Mouse (Mus musculus): ENCODE data around the gene Sh3pxd2a. TPM values are rescaled to one million over a fixed set of nuclear protein-coding genes. Genes with fewer than 3 reads are reported as not detected.

Sh3pxd2a gene
- polyA plus RNA-seq, 1 experiment = 15.5 TPM

DNA sequence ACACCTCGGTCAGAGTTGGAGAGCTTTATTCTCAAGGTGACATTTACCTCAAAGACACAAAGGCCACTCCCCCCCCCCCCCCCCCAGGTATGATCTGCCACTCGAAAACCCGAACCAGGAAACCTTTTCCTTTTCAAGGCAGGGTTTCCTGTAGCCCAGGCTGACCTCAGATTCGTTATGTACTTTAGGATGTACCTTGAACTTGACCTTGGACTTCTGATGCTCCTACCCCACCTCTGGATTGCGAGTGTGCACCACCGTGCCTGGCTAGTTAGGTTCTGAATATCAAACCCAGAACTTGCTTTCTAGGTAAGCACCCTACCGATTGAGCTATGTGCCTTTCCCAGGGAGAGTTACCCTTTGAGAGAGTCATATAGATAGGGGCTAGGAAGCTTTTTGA lies 215.9 kb downstream of the Sh3pxd2a start:
- Histone ChIP-seq H3K4me3 (ENCODE audit: insufficient read depth, low read depth, low read length) (no peak overlapping the region), H3K27ac (ENCODE audit: insufficient read depth, low read depth, low read length) (no peak overlapping the region), H3K36me3 (ENCODE audit: control insufficient read depth, insufficient read depth, low read length) (no peaks in the 10 kb centered on the region), H3K4me1 (ENCODE audit: control insufficient read depth, insufficient read depth, low read length) (peaks cover 2% of the 10 kb centered on the region; the same call in 1 of the 2 replicates), H3K27me3 (replicated peaks; ENCODE audit: control insufficient read depth, insufficient read depth, low read length) (no peaks in the 10 kb centered on the region)
- DNase-seq = no peak
- 34% methylated on average over 7 of the region's 7 CpGs for WGBS
- no peak for TF ChIP-seq POLR2A (IDR thresholded peaks at IDR 0.05; ENCODE audit: low read depth, low read length)
- TF ChIP-seq CTCF (conservative IDR thresholded peaks at IDR 0.05; ENCODE audit: insufficient read depth, insufficient read length, low read depth, low read length) = no peak

- H3K27me3 ChIP-seq (replicated peaks; ENCODE audit: control insufficient read depth, insufficient read depth, low read length) = no peaks in the 10 kb centered on the region
- H3K4me3 ChIP-seq (ENCODE audit: insufficient read depth, low read depth, low read length) = no peak overlapping the region
- DNase-seq = peak; percentile 88
- H3K27ac ChIP-seq (ENCODE audit: insufficient read depth, low read depth, low read length) = no peak overlapping the region
- H3K36me3 ChIP-seq (ENCODE audit: control insufficient read depth, insufficient read depth, low read length) = no peaks in the 10 kb centered on the region
- 18% methylated on average over 11 of the region's 11 CpGs for WGBS
- TF ChIP-seq CTCF (conservative IDR thresholded peaks at IDR 0.05; ENCODE audit: insufficient read depth, insufficient read length, low read depth, low read length) = no peak
- TF ChIP-seq POLR2A (IDR thresholded peaks at IDR 0.05; ENCODE audit: low read depth, low read length) = no peak
- H3K4me1 ChIP-seq (ENCODE audit: control insufficient read depth, insufficient read depth, low read length) = peaks cover 2% of the 10 kb centered on the region; the same call in 1 of the 2 replicates
Measured at GRCm38 (mm10) chr19:47247791-47248190, 216.4 kb downstream of the Sh3pxd2a start.

DNA sequence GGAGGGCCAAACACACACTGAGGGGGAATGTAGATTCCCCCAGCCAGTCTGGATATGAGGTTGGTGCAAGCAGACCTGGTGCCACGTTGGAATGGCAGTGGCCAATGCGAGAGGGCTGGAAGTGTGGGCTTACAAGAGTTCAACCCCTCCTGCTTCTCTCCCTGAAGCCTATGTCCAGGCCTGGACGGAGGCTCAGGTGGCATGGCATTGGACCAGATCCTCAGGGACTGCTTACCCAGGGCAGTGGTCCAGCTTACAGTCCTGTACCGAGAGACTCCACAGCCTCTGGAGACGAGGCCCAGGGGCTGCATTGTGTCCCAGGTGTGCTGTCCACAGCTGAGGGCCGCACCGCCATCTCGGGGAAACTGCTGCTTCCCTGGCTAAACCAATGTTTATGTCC lies 218.7 kb downstream of the Sh3pxd2a start:
- Histone ChIP-seq H3K27me3 (replicated peaks; ENCODE audit: control insufficient read depth, insufficient read depth, low read length) (no peaks in the 10 kb centered on the region), H3K4me1 (ENCODE audit: control insufficient read depth, insufficient read depth, low read length) (peaks cover 2% of the 10 kb centered on the region; the same call in 1 of the 2 replicates), H3K36me3 (ENCODE audit: control insufficient read depth, insufficient read depth, low read length) (no peaks in the 10 kb centered on the region), H3K4me3 (ENCODE audit: insufficient read depth, low read depth, low read length) (no peak overlapping the region), H3K27ac (ENCODE audit: insufficient read depth, low read depth, low read length) (no peak overlapping the region)
- no peak for DNase-seq
- no peak for TF ChIP-seq CTCF (conservative IDR thresholded peaks at IDR 0.05; ENCODE audit: insufficient read depth, insufficient read length, low read depth, low read length)
- no peak for TF ChIP-seq POLR2A (IDR thresholded peaks at IDR 0.05; ENCODE audit: low read depth, low read length)
- WGBS = 87% methylated on average over 8 of the region's 8 CpGs

DNA sequence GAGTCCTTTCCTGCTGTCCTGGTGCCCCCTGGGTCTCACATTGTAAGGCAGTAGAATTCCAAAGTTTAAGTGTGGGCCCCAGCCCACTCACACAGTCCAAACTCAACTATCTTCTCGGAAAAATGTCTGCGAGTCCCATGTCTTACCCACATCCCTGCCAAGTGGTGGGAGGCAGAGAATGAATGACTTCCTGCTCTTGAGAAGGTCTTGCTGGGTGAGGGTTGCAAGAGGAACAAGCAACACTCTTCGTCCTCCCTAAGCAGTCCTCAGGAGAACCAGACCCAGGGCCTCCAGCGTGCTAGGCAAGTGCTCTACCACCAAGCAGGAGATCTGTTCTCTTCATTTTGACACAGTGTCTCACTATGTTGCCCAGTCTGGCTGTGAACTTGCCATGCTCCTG lies 222.0 kb downstream of the Sh3pxd2a start:
- WGBS = 73% methylated on average over 4 of the region's 4 CpGs
- H3K4me1 ChIP-seq (ENCODE audit: control insufficient read depth, insufficient read depth, low read length) = no peaks in the 10 kb centered on the region
- H3K36me3 ChIP-seq (ENCODE audit: control insufficient read depth, insufficient read depth, low read length) = no peaks in the 10 kb centered on the region
- H3K4me3 ChIP-seq (ENCODE audit: insufficient read depth, low read depth, low read length) = no peak overlapping the region
- no peak overlapping the region for H3K27ac ChIP-seq (ENCODE audit: insufficient read depth, low read depth, low read length)
- no peak for DNase-seq
- TF ChIP-seq CTCF (conservative IDR thresholded peaks at IDR 0.05; ENCODE audit: insufficient read depth, insufficient read length, low read depth, low read length) = no peak
- TF ChIP-seq POLR2A (IDR thresholded peaks at IDR 0.05; ENCODE audit: low read depth, low read length) = no peak
- H3K27me3 ChIP-seq (replicated peaks; ENCODE audit: control insufficient read depth, insufficient read depth, low read length) = no peaks in the 10 kb centered on the region

- DNase-seq = no peak
- Histone ChIP-seq H3K27me3 (replicated peaks; ENCODE audit: control insufficient read depth, insufficient read depth, low read length) (no peaks in the 10 kb centered on the region), H3K36me3 (ENCODE audit: control insufficient read depth, insufficient read depth, low read length) (no peaks in the 10 kb centered on the region), H3K27ac (ENCODE audit: insufficient read depth, low read depth, low read length) (no peak overlapping the region), H3K4me3 (ENCODE audit: insufficient read depth, low read depth, low read length) (no peak overlapping the region), H3K4me1 (ENCODE audit: control insufficient read depth, insufficient read depth, low read length) (no peaks in the 10 kb centered on the region)
- 74% methylated on average over 7 of the region's 7 CpGs for WGBS
- no peak for TF ChIP-seq CTCF (conservative IDR thresholded peaks at IDR 0.05; ENCODE audit: insufficient read depth, insufficient read length, low read depth, low read length)
- TF ChIP-seq POLR2A (IDR thresholded peaks at IDR 0.05; ENCODE audit: low read depth, low read length) = no peak
Measured at GRCm38 (mm10) chr19:47240957-47241356, 223.2 kb downstream of the Sh3pxd2a start.

DNA sequence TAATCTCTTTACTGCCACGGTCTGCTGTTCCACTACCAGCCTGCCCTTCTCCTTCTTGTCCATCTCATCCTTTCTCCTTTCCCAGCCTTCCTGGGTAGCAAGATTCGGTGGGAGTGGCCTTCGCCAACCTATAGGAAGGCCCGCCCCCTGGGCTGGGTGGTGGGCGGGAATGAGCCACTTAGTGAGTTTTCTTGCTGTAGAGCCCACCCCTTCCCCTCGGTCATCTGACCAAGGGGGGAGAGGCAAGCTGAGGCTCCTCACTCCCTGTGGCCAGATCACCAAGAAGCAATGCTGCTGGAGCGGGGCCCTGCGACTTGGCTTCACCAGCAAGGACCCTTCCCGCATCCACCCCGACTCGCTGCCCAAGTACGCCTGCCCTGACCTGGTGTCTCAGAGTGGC lies 224.1 kb downstream of the Sh3pxd2a start:
- H3K4me3 ChIP-seq (ENCODE audit: insufficient read depth, low read depth, low read length) = no peak overlapping the region
- H3K27me3 ChIP-seq (replicated peaks; ENCODE audit: control insufficient read depth, insufficient read depth, low read length) = no peaks in the 10 kb centered on the region
- no peaks in the 10 kb centered on the region for H3K4me1 ChIP-seq (ENCODE audit: control insufficient read depth, insufficient read depth, low read length)
- TF ChIP-seq POLR2A (IDR thresholded peaks at IDR 0.05; ENCODE audit: low read depth, low read length) (no peak), CTCF (conservative IDR thresholded peaks at IDR 0.05; ENCODE audit: insufficient read depth, insufficient read length, low read depth, low read length) (no peak)
- WGBS = 59% methylated on average over 12 of the region's 12 CpGs
- H3K27ac ChIP-seq (ENCODE audit: insufficient read depth, low read depth, low read length) = no peak overlapping the region
- no peaks in the 10 kb centered on the region for H3K36me3 ChIP-seq (ENCODE audit: control insufficient read depth, insufficient read depth, low read length)
- DNase-seq = no peak

DNA sequence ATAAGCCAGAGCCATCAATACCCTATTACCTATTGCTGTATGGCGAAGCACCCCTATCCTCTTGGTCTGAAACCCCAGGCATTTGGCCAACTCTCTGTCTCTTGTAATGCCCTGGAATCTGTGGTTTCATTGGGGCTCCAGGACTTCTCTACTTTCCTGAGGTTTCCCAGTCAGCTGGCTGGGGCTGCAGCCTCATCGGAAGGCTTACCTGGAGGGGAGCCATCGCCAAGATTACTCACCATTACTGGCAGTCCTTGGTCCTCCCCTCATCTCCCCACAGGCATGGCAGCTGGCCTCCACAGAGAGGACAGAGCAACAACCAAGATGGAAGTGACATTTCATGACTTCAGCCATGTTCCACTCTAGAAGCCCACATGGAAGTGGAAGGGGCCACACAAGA lies 231.1 kb downstream of the Sh3pxd2a start:
- no peaks in the 10 kb centered on the region for H3K27me3 ChIP-seq (replicated peaks; ENCODE audit: control insufficient read depth, insufficient read depth, low read length)
- DNase-seq = no peak
- TF ChIP-seq POLR2A (IDR thresholded peaks at IDR 0.05; ENCODE audit: low read depth, low read length) (no peak), CTCF (conservative IDR thresholded peaks at IDR 0.05; ENCODE audit: insufficient read depth, insufficient read length, low read depth, low read length) (no peak)
- WGBS = 92% methylated on average over 3 of the region's 3 CpGs
- no peaks in the 10 kb centered on the region for H3K36me3 ChIP-seq (ENCODE audit: control insufficient read depth, insufficient read depth, low read length)
- H3K27ac ChIP-seq (ENCODE audit: insufficient read depth, low read depth, low read length) = no peak overlapping the region
- no peak overlapping the region for H3K4me3 ChIP-seq (ENCODE audit: insufficient read depth, low read depth, low read length)
- H3K4me1 ChIP-seq (ENCODE audit: control insufficient read depth, insufficient read depth, low read length) = no peaks in the 10 kb centered on the region
